Mouse (Mus musculus) brain, embryonic 14.5 days (tissue): Measurements from ENCODE around the gene Zfp763. TPM values are rescaled to one million over a fixed set of nuclear protein-coding genes. Genes with fewer than 3 reads are reported as not detected.

Experiments
- DNase-seq: peaks from one replicate; pipeline ENCODE4 v3.0.0-alpha.2; 2011; ENCODE audit warnings: low read depth
- CTCF ChIP-seq: fragments of 200-500 bp; IDR thresholded peaks from 2 replicates; pipeline ENCODE4 v1.5.1; 2012; ENCODE audit warnings: inconsistent platforms, mild to moderate bottlenecking, moderate library complexity, borderline replicate concordance; ENCODE audit not compliant: insufficient read depth, insufficient read length; ENCODE audit errors: extremely low read depth
- POLR2A ChIP-seq: fragments of 200-500 bp; IDR thresholded peaks from 2 replicates; pipeline ENCODE4 v1.6.1; 2012; ENCODE audit warnings: mild to moderate bottlenecking, inconsistent platforms, borderline replicate concordance; ENCODE audit not compliant: poor library complexity, insufficient read depth, insufficient read length, severe bottlenecking; ENCODE audit errors: extremely low read depth
- polyA plus RNA-seq: library from polyadenylated mRNA; depleted of rRNA; stranded (reverse); fragments of >200 nt; gene quantifications from 2 replicates; pipeline ENCODE4 v1.2.3, GENCODE M21; 2012; rRNA removed

Zfp763 gene
- polyA plus RNA-seq, 1 experiment, result 16.0 TPM

DNA sequence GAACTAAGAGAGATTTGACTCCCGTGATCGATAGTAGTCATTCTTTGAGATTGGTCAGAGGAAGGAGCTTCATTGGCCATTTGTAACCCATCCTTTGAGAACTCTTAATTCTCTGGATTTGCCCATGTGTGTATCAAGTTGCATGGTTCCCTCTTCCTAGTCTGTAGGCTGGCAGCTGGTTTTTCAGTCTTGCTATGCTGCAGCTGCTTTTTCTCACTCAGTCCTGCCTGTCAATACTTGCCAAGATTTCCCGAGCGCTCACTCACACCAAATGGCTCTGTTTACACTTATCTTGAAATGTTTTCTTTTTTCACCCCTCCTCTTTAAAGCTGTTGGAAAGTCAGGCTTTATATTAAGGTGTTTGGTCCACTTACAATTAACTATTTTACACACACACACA lies 51.8 kb downstream of the Zfp763 start:
- peak; percentile 11 for DNase-seq

More for the DNA sequence above, 51.8 kb downstream of the Zfp763 start:
- TF ChIP-seq POLR2A, result no peak
- TF ChIP-seq CTCF, result no peak

Other genes with a start within 250 kb of the Zfp763 start
- 31.3 and 34.6 TPM in 2 replicates for gene Zfp871, start 245.1 kb downstream of the Zfp763 start, polyA plus RNA-seq
- 21.9 and 40.7 TPM in 2 replicates for gene Zfp811, start 223.5 kb downstream of the Zfp763 start, polyA plus RNA-seq
- 18.4 and 19.9 TPM in 2 replicates for gene Zfp799, start 203.1 kb downstream of the Zfp763 start, polyA plus RNA-seq
- 4.6 and 5.2 TPM in 2 replicates for gene Zfp870, start 141.8 kb downstream of the Zfp763 start, polyA plus RNA-seq
- gene Cyp4f14, start 116.1 kb downstream of the Zfp763 start, polyA plus RNA-seq, result 0.04 and 0.15 TPM in 2 replicates
- gene Cyp4f13, start 86.0 kb downstream of the Zfp763 start, polyA plus RNA-seq, result 12.3 and 13.0 TPM in 2 replicates
- 4.5 and 4.6 TPM in 2 replicates for gene Zfp472, start 67.6 kb downstream of the Zfp763 start, polyA plus RNA-seq
- 12.6 and 14.6 TPM in 2 replicates for gene Zfp952, start 40.3 kb downstream of the Zfp763 start, polyA plus RNA-seq
- not detected in 2 replicates for gene 4921501E09Rik, start 34.7 kb upstream of the Zfp763 start, polyA plus RNA-seq
- gene Zfp563, start 55.9 kb upstream of the Zfp763 start, polyA plus RNA-seq, result 12.0 and 15.9 TPM in 2 replicates
- gene Morc2b, start 106.3 kb upstream of the Zfp763 start, polyA plus RNA-seq, result 0.21 and 0.40 TPM in 2 replicates
- not detected in 2 replicates for gene Olfr55, start 135.0 kb upstream of the Zfp763 start, polyA plus RNA-seq
- not detected in 2 replicates for gene Olfr239, start 157.9 kb upstream of the Zfp763 start, polyA plus RNA-seq
- 0.72 and 0.89 TPM in 2 replicates for gene Olfr1564, start 188.3 kb upstream of the Zfp763 start, polyA plus RNA-seq
- 8.6 and 10.5 TPM in 2 replicates for gene Zfp955a, start 221.7 kb upstream of the Zfp763 start, polyA plus RNA-seq
- not detected in 2 replicates for gene Olfr63, start 231.3 kb upstream of the Zfp763 start, polyA plus RNA-seq